Comparison of ENCODE assay signal across 9 mouse cellular contexts in genomic region chr4:129137392-129138321, GRCm38 (mm10). TPM values are rescaled to one million over a fixed set of nuclear protein-coding genes. Genes with fewer than 3 reads are reported as not detected.
DNase-seq lines count a peak whose midpoint lies in the region; ATAC-seq and TF ChIP-seq lines count a peak whose summit lies in the region.
"Had no signal": no experiment of that assay in that cellular context is flagged by ENCODE, and none has a peak within 500 bp of the region (broad histone marks: within the 10 kb centered on the region; RNA-seq: fewer than 3 reads in every experiment).

No protein-coding gene starts in this region.

- 52% methylated on average over 14 of the region's 14 CpGs for WGBS in lung, postnatal 0 days
- WGBS in forebrain, embryonic 14.5 days, result 38% methylated on average over 14 of the region's 14 CpGs
- 48% methylated on average over 14 of the region's 14 CpGs for WGBS in limb, embryonic 13.5 days
- 56% methylated on average over 14 of the region's 14 CpGs for WGBS in stomach, embryonic 14.5 days

- ATAC-seq in lung, postnatal 0 days, result no peak
- no peak for ATAC-seq in forebrain, embryonic 14.5 days
- 0 out of 2 replicates have a peak, but pooled peaks have one; percentile 16 for ATAC-seq in limb, embryonic 13.5 days (ENCODE audit: low FRiP score, low read depth)
- ATAC-seq in stomach, embryonic 14.5 days (ENCODE audit: insufficient number of reproducible peaks, insufficient read depth, low FRiP score, low read depth), result no peak

- no peak for DNase-seq in lung, postnatal 0 days (ENCODE audit: low spot score)
- DNase-seq in lung, postnatal 36 days, result no peak
- no peak for DNase-seq in forebrain, embryonic 14.5 days (ENCODE audit: low spot score)
- no peak for DNase-seq in gastrocnemius, postnatal 4 days (ENCODE audit: low spot score in 2 of 2)
- no peak for DNase-seq in T-cell, adult 2 months (ENCODE audit: low spot score)
- no peak for DNase-seq in spleen, adult 12 weeks (ENCODE audit: low spot score)

- no peak overlapping the region for H3K9ac ChIP-seq in lung, postnatal 0 days (replicated peaks; ENCODE audit: low read depth)
- H3K9ac ChIP-seq in forebrain, embryonic 14.5 days (ENCODE audit: low read length), result peak overlapping the region; percentile 71; the same call in 1 of the 2 replicates
- H3K9ac ChIP-seq in limb, embryonic 13.5 days, result peak overlapping the region; percentile 78
- H3K9ac ChIP-seq in stomach, embryonic 14.5 days (replicated peaks; ENCODE audit: low read depth, low read length), result peak overlapping the region; percentile 55; the same call in 1 of the 2 replicates

- no peak for TF ChIP-seq CTCF in lung, postnatal 0 days (IDR thresholded peaks at IDR 0.05)

- peak overlapping the region; percentile 49 for H3K4me3 ChIP-seq in lung, postnatal 0 days (ENCODE audit: low read depth, low read length)
- peak overlapping the region; percentile 49 for H3K4me3 ChIP-seq in forebrain, embryonic 14.5 days (ENCODE audit: low read depth, low read length)
- peak overlapping the region; percentile 64 for H3K4me3 ChIP-seq in limb, embryonic 13.5 days
- peak overlapping the region; percentile 43 for H3K4me3 ChIP-seq in stomach, embryonic 14.5 days (ENCODE audit: low read depth, low read length)

- H3K27ac ChIP-seq in lung, postnatal 0 days (ENCODE audit: low read length), result no peak overlapping the region
- H3K27ac ChIP-seq in forebrain, embryonic 14.5 days (ENCODE audit: low read depth, low read length), result no peak overlapping the region
- no peak overlapping the region; the same call in 1 of the 2 replicates for H3K27ac ChIP-seq in limb, embryonic 13.5 days
- H3K27ac ChIP-seq in stomach, embryonic 14.5 days (ENCODE audit: low read length), result no peak overlapping the region

- no peaks in the 10 kb centered on the region for H3K9me3 ChIP-seq in lung, postnatal 0 days (ENCODE audit: low read length)
- H3K9me3 ChIP-seq in forebrain, embryonic 14.5 days (replicated peaks; ENCODE audit: control insufficient read depth, low read length), result no peaks in the 10 kb centered on the region
- H3K9me3 ChIP-seq in limb, embryonic 13.5 days, result no peaks in the 10 kb centered on the region
- no peaks in the 10 kb centered on the region for H3K9me3 ChIP-seq in stomach, embryonic 14.5 days (ENCODE audit: control insufficient read depth, low read depth, low read length)

- H3K4me2 ChIP-seq in lung, postnatal 0 days (replicated peaks; ENCODE audit: low read depth, low read length), result peak overlapping the region; percentile 89
- H3K4me2 ChIP-seq in forebrain, embryonic 14.5 days (ENCODE audit: low read length), result peak overlapping the region; percentile 91
- peak overlapping the region; percentile 92 for H3K4me2 ChIP-seq in limb, embryonic 13.5 days (replicated peaks)
- peak overlapping the region; percentile 90 for H3K4me2 ChIP-seq in stomach, embryonic 14.5 days (replicated peaks; ENCODE audit: low read depth, low read length)

- H3K36me3 ChIP-seq in lung, postnatal 0 days (ENCODE audit: insufficient read depth, low read length), result no peaks in the 10 kb centered on the region
- H3K36me3 ChIP-seq in forebrain, embryonic 14.5 days (ENCODE audit: control insufficient read depth, insufficient read depth, low read length), result no peaks in the 10 kb centered on the region
- peaks cover 7% of the 10 kb centered on the region; the same call in 1 of the 2 replicates for H3K36me3 ChIP-seq in limb, embryonic 13.5 days
- H3K36me3 ChIP-seq in stomach, embryonic 14.5 days (ENCODE audit: control insufficient read depth, insufficient read depth, low read length), result no peaks in the 10 kb centered on the region

- 0 out of 2 replicates have a peak, but pooled peaks cover 9% of the 10 kb centered on the region for H3K4me1 ChIP-seq in lung, postnatal 0 days (ENCODE audit: insufficient read depth, low read depth, low read length)
- H3K4me1 ChIP-seq in forebrain, embryonic 14.5 days (ENCODE audit: control insufficient read depth, insufficient read depth, low read length), result peaks cover 4% of the 10 kb centered on the region; the same call in 1 of the 2 replicates
- H3K4me1 ChIP-seq in limb, embryonic 13.5 days, result peaks cover 25% of the 10 kb centered on the region
- 0 out of 2 replicates have a peak, but pooled peaks cover 4% of the 10 kb centered on the region for H3K4me1 ChIP-seq in stomach, embryonic 14.5 days (ENCODE audit: control insufficient read depth, insufficient read depth, low read length)

- no peak for TF ChIP-seq EP300 in lung, postnatal 0 days (IDR thresholded peaks at IDR 0.05)

- H3K27me3 ChIP-seq in lung, postnatal 0 days (replicated peaks; ENCODE audit: insufficient read depth, low read length), result peaks cover 15% of the 10 kb centered on the region; the same call in 1 of the 2 replicates
- H3K27me3 ChIP-seq in forebrain, embryonic 14.5 days (replicated peaks; ENCODE audit: control insufficient read depth, insufficient read depth, low read length), result peaks cover 28% of the 10 kb centered on the region
- H3K27me3 ChIP-seq in limb, embryonic 13.5 days, result peaks cover 42% of the 10 kb centered on the region
- H3K27me3 ChIP-seq in stomach, embryonic 14.5 days (ENCODE audit: control insufficient read depth, insufficient read depth, low read length), result peaks cover 5% of the 10 kb centered on the region; the same call in 1 of the 2 replicates

RNA-seq across cellular contexts. Expression of gene Fndc5, which starts 0.9 kb away (rescaled TPM):
- 7.6 and 9.7 TPM in 2 replicates for polyA plus RNA-seq in lung, postnatal 0 days (2015; fragmentation: Nextera tagmentation; extraction: Ambion mirVana)
- 1.3 and 1.7 TPM in 2 replicates for polyA plus RNA-seq in forebrain, embryonic 14.5 days (2014; fragmentation: Nextera tagmentation; extraction: Ambion mirVana)
- polyA plus RNA-seq in limb, embryonic 13.5 days (2015; fragmentation: Nextera tagmentation; extraction: Ambion mirVana), result 20.0 and 21.3 TPM in 2 replicates
- polyA plus RNA-seq in stomach, embryonic 14.5 days (2014; fragmentation: Nextera tagmentation; extraction: Ambion mirVana), result 1.4 TPM in 2 replicates
- total RNA-seq in gastrocnemius, postnatal 4 days (2021), result 10 to 100 TPM; 52.3 to 54.3 TPM

RNA-seq across cellular contexts. Expression of gene Hpca, which starts 15.8 kb away (rescaled TPM):
- 0.51 and 1.1 TPM in 2 replicates for polyA plus RNA-seq in lung, postnatal 0 days (2015; fragmentation: Nextera tagmentation; extraction: Ambion mirVana)
- polyA plus RNA-seq in forebrain, embryonic 14.5 days (2014; fragmentation: Nextera tagmentation; extraction: Ambion mirVana), result 16.8 and 23.1 TPM in 2 replicates
- 1.2 and 1.3 TPM in 2 replicates for polyA plus RNA-seq in limb, embryonic 13.5 days (2015; fragmentation: Nextera tagmentation; extraction: Ambion mirVana)
- polyA plus RNA-seq in stomach, embryonic 14.5 days (2014; fragmentation: Nextera tagmentation; extraction: Ambion mirVana), result 1.1 and 2.0 TPM in 2 replicates
- 1 to 10 TPM in 1 of 2 experiments, under 1 TPM in 1; 0.52 to 1.1 TPM for total RNA-seq in gastrocnemius, postnatal 4 days (2021)

RNA-seq across cellular contexts. Expression of gene Tmem54, which starts 32.3 kb away (rescaled TPM):
- 2.4 and 2.9 TPM in 2 replicates for polyA plus RNA-seq in lung, postnatal 0 days (2015; fragmentation: Nextera tagmentation; extraction: Ambion mirVana)
- not detected in 2 replicates for polyA plus RNA-seq in forebrain, embryonic 14.5 days (2014; fragmentation: Nextera tagmentation; extraction: Ambion mirVana)
- polyA plus RNA-seq in limb, embryonic 13.5 days (2015; fragmentation: Nextera tagmentation; extraction: Ambion mirVana), result 5.0 and 5.6 TPM in 2 replicates
- 20.9 and 22.6 TPM in 2 replicates for polyA plus RNA-seq in stomach, embryonic 14.5 days (2014; fragmentation: Nextera tagmentation; extraction: Ambion mirVana)
- total RNA-seq in gastrocnemius, postnatal 4 days (2021), result under 1 TPM in 1 of 2 experiments, not detected in 1; 0.73 TPM
- total RNA-seq: heart, adult 18-20 months had no signal

RNA-seq across cellular contexts. Expression of gene S100pbp, which starts 51.9 kb away (rescaled TPM):
- polyA plus RNA-seq in lung, postnatal 0 days (2015; fragmentation: Nextera tagmentation; extraction: Ambion mirVana), result 7.3 and 7.5 TPM in 2 replicates
- polyA plus RNA-seq in forebrain, embryonic 14.5 days (2014; fragmentation: Nextera tagmentation; extraction: Ambion mirVana), result 9.7 and 11.8 TPM in 2 replicates
- 25.6 and 30.1 TPM in 2 replicates for polyA plus RNA-seq in limb, embryonic 13.5 days (2015; fragmentation: Nextera tagmentation; extraction: Ambion mirVana)
- polyA plus RNA-seq in stomach, embryonic 14.5 days (2014; fragmentation: Nextera tagmentation; extraction: Ambion mirVana), result 18.2 and 20.3 TPM in 2 replicates
- 10 to 100 TPM; 20.4 to 21.7 TPM for total RNA-seq in gastrocnemius, postnatal 4 days (2021)

RNA-seq across cellular contexts. Expression of gene Yars, which starts 51.9 kb away (rescaled TPM):
- polyA plus RNA-seq in lung, postnatal 0 days (2015; fragmentation: Nextera tagmentation; extraction: Ambion mirVana), result 26.4 and 27.1 TPM in 2 replicates
- 110 and 126 TPM in 2 replicates for polyA plus RNA-seq in forebrain, embryonic 14.5 days (2014; fragmentation: Nextera tagmentation; extraction: Ambion mirVana)
- 79.1 and 80.4 TPM in 2 replicates for polyA plus RNA-seq in limb, embryonic 13.5 days (2015; fragmentation: Nextera tagmentation; extraction: Ambion mirVana)
- 81.6 and 84.6 TPM in 2 replicates for polyA plus RNA-seq in stomach, embryonic 14.5 days (2014; fragmentation: Nextera tagmentation; extraction: Ambion mirVana)
- total RNA-seq in gastrocnemius, postnatal 4 days (2021), result 10 to 100 TPM; 47.6 to 50.1 TPM
